Mouse (Mus musculus): ENCODE results near the gene Nek9.

- TF ChIP-seq POLR2A (IDR thresholded peaks at IDR 0.05; ENCODE audit: extremely low read depth, insufficient read depth, low read length): no peak
- no peak for TF ChIP-seq CTCF (IDR thresholded peaks at IDR 0.05; ENCODE audit: extremely low read depth, insufficient read depth, low read length)
Observed at GRCm38 (mm10) chr12:85347196-85347595, 8.0 kb upstream of the Nek9 start.
